Mouse (Mus musculus) embryonic facial prominence, embryonic 11.5 days (tissue): ENCODE results near the gene Fbxo45. TPM values are rescaled to one million over a fixed set of nuclear protein-coding genes. Genes with fewer than 3 reads are reported as not detected.
A peak's percentile ranks its signal among the peaks of the same experiment; 100 is the strongest.
"Not testable (repeated sequence)": the region's sequence is repeated elsewhere in the genome, so short reads cannot be mapped to it uniquely, and the experiment has no call there.

Source experiments
- ATAC-seq: fragments of 200-750 bp; cut with Nextera tagmentation; replicated peaks from 2 replicates; pipeline ENCODE4 v1.8.0; 2017; ENCODE audit warnings: low read depth; ENCODE audit not compliant: insufficient number of reproducible peaks, low FRiP score, low TSS enrichment
- DNase-seq: peaks from one replicate; pipeline ENCODE4 v3.0.0-alpha.2; 2015; ENCODE audit warnings: low spot score
- H3K27ac ChIP-seq: fragments of 300-500 bp; sonication (generic); replicated peaks from 2 replicates; pipeline ENCODE4 v1.5.1; 2014; ENCODE audit warnings: mild to moderate bottlenecking, low read depth, low read length, control low read depth
- H3K27me3 ChIP-seq: fragments of 300-500 bp; sonication (generic); 2 replicates; pipeline ENCODE4 v1.6.1; 2014; ENCODE audit warnings: mild to moderate bottlenecking, low read length, moderate library complexity, mixed read lengths; ENCODE audit not compliant: control insufficient read depth, insufficient read depth
- H3K36me3 ChIP-seq: fragments of 300-500 bp; sonication (generic); replicated peaks from 2 replicates; pipeline ENCODE4 v1.6.1; 2014; ENCODE audit warnings: low read depth, mild to moderate bottlenecking, low read length, moderate library complexity, mixed read lengths; ENCODE audit not compliant: control insufficient read depth, insufficient read depth
- H3K4me1 ChIP-seq: fragments of 300-500 bp; sonication (generic); 2 replicates; pipeline ENCODE4 v1.6.1; 2014; ENCODE audit warnings: low read length, mixed read lengths; ENCODE audit not compliant: control insufficient read depth, insufficient read depth
- H3K4me2 ChIP-seq: fragments of 300-500 bp; sonication (generic); 2 replicates; pipeline ENCODE4 v1.6.1; 2014; ENCODE audit warnings: low read depth, mild to moderate bottlenecking, control low read depth, low read length, moderate library complexity
- H3K4me3 ChIP-seq: fragments of 300-500 bp; sonication (generic); 2 replicates; pipeline ENCODE4 v1.5.1; 2014; ENCODE audit warnings: low read depth, low read length, control low read depth
- H3K9ac ChIP-seq: fragments of 300-500 bp; sonication (generic); replicated peaks from 2 replicates; pipeline ENCODE4 v1.6.1; 2014; ENCODE audit warnings: mild to moderate bottlenecking, control low read depth, low read length
- H3K9me3 ChIP-seq: fragments of 300-500 bp; sonication (generic); replicated peaks from 2 replicates; pipeline ENCODE4 v1.6.1; 2016; ENCODE audit warnings: mild to moderate bottlenecking, low read length, inconsistent platforms, mixed read lengths; ENCODE audit not compliant: control insufficient read depth
- WGBS: fragments of 180-500 bp; shearing (Covaris S2); extraction: QIAGEN DNeasy Blood & Tissue Kit; methylation state at CpG from one replicate; pipeline ENCODE4 v1.1.7; 2014; 5-methylcytosine and 5-hydroxymethylcytosine counted together
- polyA plus RNA-seq: library from polyadenylated mRNA; unstranded; fragments of >200 nt; fragmentation: Nextera tagmentation; extraction: Ambion mirVana; gene quantifications from 2 replicates; pipeline ENCODE4 v1.2.1, GENCODE M21; 2014

The Fbxo45 gene
- polyA plus RNA-seq, 1 experiment from 2014 or later = 24.2 TPM

GRCm38 (mm10) chr16:32273338-32273737 lies 26.4 kb upstream of the Fbxo45 start:
- no peak overlapping the region for H3K9ac ChIP-seq
- DNase-seq (peak; percentile 15), ATAC-seq (no peak)
- no peak overlapping the region for H3K4me3 ChIP-seq
- WGBS = 49% methylated on average over 9 of the region's 9 CpGs
- H3K27ac ChIP-seq = no peak overlapping the region
- no peaks in the 10 kb centered on the region for H3K9me3 ChIP-seq
- no peaks in the 10 kb centered on the region for H3K27me3 ChIP-seq
- no peaks in the 10 kb centered on the region for H3K36me3 ChIP-seq
- no peaks in the 10 kb centered on the region for H3K4me1 ChIP-seq
- no peak overlapping the region for H3K4me2 ChIP-seq

- Histone ChIP-seq H3K4me1 (no peaks in the 10 kb centered on the region), H3K4me3 (no peak within 1 kb of the TSS), H3K4me2 (no peak within 1 kb of the TSS), H3K27me3 (no peaks in the 10 kb centered on the region), H3K9ac (no peak within 1 kb of the TSS), H3K36me3 (no peaks in the 10 kb centered on the region), H3K9me3 (no peaks in the 10 kb centered on the region), H3K27ac (no peak within 1 kb of the TSS)
- 85% methylated on average over 11 of the region's 11 CpGs for WGBS
- ATAC-seq (no peak), DNase-seq (no peak)
Measured at GRCm38 (mm10) chr16:32271291-32271690, 24.3 kb upstream of the Fbxo45 start, which contains the start of gene Smco1. Gene Smco1, plus strand, starts transcription at chr16:32271468.

- H3K4me1 ChIP-seq, H3K4me2 ChIP-seq, H3K27ac ChIP-seq, H3K9me3 ChIP-seq, H3K4me3 ChIP-seq, H3K27me3 ChIP-seq, ATAC-seq, H3K9ac ChIP-seq, H3K36me3 ChIP-seq: not testable (repeated sequence)
- WGBS = 89% methylated on average over 2 of the region's 2 CpGs
- peak; percentile 40 for DNase-seq
Measured at GRCm38 (mm10) chr16:32264225-32264624, 17.3 kb upstream of the Fbxo45 start.

- Histone ChIP-seq H3K9me3 (no peaks in the 10 kb centered on the region), H3K36me3 (no peaks in the 10 kb centered on the region), H3K4me3 (peak overlapping the region; percentile 83), H3K27ac (peak overlapping the region; percentile 90), H3K4me1 (no peaks in the 10 kb centered on the region), H3K27me3 (no peaks in the 10 kb centered on the region), H3K9ac (peak overlapping the region; percentile 91), H3K4me2 (peak overlapping the region; percentile 54)
- under 1% methylated on average over 24 of the region's 41 CpGs for WGBS
- peak; percentile 60 for DNase-seq
- ATAC-seq = peak; percentile 65
Measured at GRCm38 (mm10) chr16:32246351-32246791, 587 bp downstream of the Fbxo45 start.

- ATAC-seq (no peak), DNase-seq (no peak)
- Histone ChIP-seq H3K4me2 (no peak overlapping the region), H3K27ac (no peak overlapping the region), H3K27me3 (no peaks in the 10 kb centered on the region), H3K4me3 (no peak overlapping the region), H3K9ac (no peak overlapping the region), H3K36me3 (no peaks in the 10 kb centered on the region), H3K4me1 (no peaks in the 10 kb centered on the region), H3K9me3 (no peaks in the 10 kb centered on the region)
- 88% methylated on average over 3 of the region's 3 CpGs for WGBS
Measured at GRCm38 (mm10) chr16:32243901-32244300, 3.1 kb downstream of the Fbxo45 start.

- H3K27ac ChIP-seq = no peak overlapping the region
- DNase-seq (no peak), ATAC-seq (no peak)
- H3K4me2 ChIP-seq = no peak overlapping the region
- H3K9ac ChIP-seq = no peak overlapping the region
- H3K4me3 ChIP-seq = no peak overlapping the region
- no peaks in the 10 kb centered on the region for H3K9me3 ChIP-seq
- no peaks in the 10 kb centered on the region for H3K4me1 ChIP-seq
- H3K27me3 ChIP-seq = no peaks in the 10 kb centered on the region
- no peaks in the 10 kb centered on the region for H3K36me3 ChIP-seq
- WGBS = 83% methylated on average over 2 of the region's 2 CpGs
Measured at GRCm38 (mm10) chr16:32239428-32240312, 7.3 kb downstream of the Fbxo45 start.

- DNase-seq = no peak
- H3K27ac ChIP-seq = no peak overlapping the region
- H3K4me1 ChIP-seq = no peaks in the 10 kb centered on the region
- H3K4me3 ChIP-seq = no peak overlapping the region
- ATAC-seq = no peak
- no peak overlapping the region for H3K4me2 ChIP-seq
- no peaks in the 10 kb centered on the region; the same call in none of the 2 replicates for H3K36me3 ChIP-seq
- H3K27me3 ChIP-seq = no peaks in the 10 kb centered on the region
- no peaks in the 10 kb centered on the region for H3K9me3 ChIP-seq
- 91% methylated on average over 19 of the region's 19 CpGs for WGBS
- H3K9ac ChIP-seq = no peak overlapping the region
Measured at GRCm38 (mm10) chr16:32237930-32238680, 8.9 kb downstream of the Fbxo45 start.

- H3K9me3 ChIP-seq, H3K4me2 ChIP-seq, ATAC-seq: not testable (repeated sequence)
Measured at GRCm38 (mm10) chr16:32232050-32232449, 14.9 kb downstream of the Fbxo45 start.

More at GRCm38 (mm10) chr16:32232050-32232449, 14.9 kb downstream of the Fbxo45 start:
- H3K36me3 ChIP-seq, H3K4me1 ChIP-seq, H3K9ac ChIP-seq, H3K4me3 ChIP-seq, DNase-seq, H3K27ac ChIP-seq, H3K27me3 ChIP-seq: not testable (repeated sequence)
- 88% methylated on average over 3 of the region's 3 CpGs for WGBS
